Mouse (Mus musculus): ENCODE data around the gene 2610318N02Rik. TPM values are rescaled to one million over a fixed set of nuclear protein-coding genes. Genes with fewer than 3 reads are reported as not detected.

The 2610318N02Rik gene
- total RNA-seq, 2 experiments from 2014 or later, result 0.97 to 1.2 TPM

DNA sequence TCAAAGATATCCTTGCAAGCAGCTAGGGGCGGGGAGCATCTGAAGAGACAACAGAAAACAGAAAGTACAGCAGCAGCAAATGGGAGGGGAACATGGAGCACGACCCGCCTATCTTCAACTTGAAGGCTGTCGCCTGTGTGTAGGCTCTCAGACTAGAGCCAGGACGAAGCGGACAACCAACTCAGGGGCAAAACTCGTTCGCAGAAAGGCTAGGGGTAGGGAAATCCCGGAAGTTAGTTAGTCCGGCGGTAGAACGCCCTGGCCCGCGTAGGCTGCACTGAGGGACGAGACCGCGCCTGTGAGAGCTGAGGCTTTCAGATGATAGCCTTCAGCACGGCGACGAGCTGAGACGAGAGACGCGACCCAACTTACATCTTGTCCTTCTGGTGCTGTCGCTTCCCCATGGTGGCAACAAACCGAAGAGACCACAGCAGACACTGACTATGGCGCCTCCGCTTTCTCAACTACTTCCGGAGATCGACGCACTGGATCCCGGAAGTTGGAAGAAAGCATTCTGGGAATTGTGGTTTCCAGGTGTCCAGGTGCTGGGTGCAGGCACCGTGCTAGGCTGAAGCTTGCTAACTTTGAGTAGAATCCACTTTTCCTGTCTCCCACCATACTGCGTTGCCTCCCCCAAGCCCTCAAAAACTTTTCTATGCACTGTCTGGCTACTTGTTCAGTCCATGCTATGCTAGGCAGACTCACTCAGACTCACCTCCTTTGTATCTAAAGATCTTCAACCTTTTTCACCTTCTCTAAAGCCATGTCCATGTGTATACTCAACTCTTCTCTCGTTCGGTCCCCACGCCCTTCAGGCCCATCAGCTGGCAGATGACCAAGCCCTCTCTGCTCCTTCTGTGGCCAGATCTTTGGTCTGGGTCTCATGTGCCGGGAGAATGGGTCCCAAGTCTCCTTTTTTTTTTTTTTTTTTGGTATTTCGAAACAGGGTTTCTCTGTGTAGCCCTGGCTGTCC is 13.9 kb downstream of the 2610318N02Rik start, which contains the start of gene Ppil2:
Gene Ppil2, minus strand, starts transcription at position 487 of the 973 bp plus-strand sequence.
- peak; percentile 56 to 80 for DNase-seq (ENCODE audit: low spot score in 2 of 2)

DNA sequence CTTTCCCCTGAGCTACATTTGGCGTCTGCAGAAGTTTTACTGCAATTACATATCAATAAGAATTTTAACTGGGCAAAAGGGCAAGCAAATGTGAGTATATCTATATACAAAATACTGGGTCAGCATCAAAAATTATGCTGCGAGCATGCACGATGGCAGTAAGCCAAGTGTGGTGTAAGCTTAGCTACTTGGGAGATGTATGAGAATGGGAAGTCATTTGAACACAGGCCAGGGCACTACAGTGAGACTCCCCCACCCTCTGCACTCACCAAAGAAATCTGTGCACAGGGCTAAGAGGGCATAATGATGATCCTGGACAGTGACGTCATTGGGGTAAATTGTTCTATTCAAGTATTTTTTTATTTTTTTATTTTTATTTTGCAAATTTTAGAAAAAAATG is 20.4 kb downstream of the 2610318N02Rik start:
- DNase-seq (ENCODE audit: low spot score in 2 of 2), result no peak

DNA sequence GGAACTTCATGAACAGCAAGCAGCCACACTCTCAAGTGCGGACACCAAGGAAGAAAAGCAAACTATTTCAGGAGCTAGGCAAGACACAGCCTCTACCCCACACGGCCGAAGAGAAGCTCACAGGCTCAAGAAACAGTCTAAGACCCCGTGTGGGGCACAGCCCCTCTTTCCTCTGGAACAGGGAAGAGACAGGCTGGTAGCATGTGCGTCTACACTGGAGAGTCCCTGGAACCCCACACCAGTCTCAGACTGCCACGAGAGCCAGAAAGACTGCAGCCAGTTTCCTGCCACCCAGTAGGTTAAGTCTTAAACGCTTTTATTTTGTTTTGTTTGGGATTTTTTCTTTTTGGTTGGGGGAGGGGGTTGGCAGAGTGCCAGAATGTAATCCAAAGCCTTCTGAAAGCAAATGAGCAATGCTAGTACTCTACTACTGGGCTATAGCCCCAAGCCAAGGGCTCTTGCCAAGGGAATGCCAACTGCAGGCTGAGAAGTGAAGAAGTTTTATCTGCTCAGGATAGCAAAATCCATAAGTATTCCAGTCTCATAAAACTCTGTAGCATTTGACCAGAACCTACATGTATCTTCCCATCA is 22.2 kb downstream of the 2610318N02Rik start:
- DNase-seq (ENCODE audit: low spot score in 2 of 2), result peak in 1 of 2 experiments; percentile 46

DNA sequence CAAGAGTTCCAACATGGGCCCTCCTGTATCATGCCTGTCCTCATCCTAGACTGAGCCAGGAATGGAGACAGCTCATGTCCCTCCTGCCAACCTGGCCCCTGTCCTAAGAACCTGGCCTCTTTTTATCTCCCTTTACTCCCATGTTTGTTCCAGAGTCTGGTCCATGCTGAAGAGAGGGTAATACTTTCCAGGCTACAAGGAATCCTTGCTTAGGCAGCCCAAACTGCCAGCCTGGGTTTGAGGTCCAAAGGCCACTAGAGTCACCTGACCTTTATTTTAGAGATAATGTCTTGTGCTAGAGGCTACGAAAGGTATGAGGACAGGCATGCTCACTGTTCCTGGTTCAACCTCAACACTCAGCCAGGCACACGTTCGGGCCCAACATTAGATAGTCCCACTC is 28.0 kb downstream of the 2610318N02Rik start:
- DNase-seq (ENCODE audit: low spot score in 2 of 2), result no peak

DNA sequence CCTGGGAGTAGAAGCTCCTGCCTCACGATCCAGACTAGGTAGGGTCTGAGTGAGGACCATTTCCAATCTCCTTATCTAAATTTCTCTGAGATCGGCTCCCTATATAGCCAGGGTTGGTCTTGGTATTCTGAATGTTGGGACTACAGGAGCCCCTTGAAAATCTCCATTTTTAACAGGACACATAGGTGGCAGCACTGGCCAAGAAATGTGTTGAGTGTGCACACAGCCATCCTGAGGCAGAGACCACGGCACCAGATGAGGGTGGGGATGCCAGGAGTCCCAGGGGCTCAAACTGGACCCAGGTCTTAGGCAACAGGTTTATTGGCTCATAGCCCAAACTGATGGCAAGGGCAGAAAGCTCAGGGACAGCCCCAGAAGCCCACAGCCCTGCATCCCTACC is 36.6 kb downstream of the 2610318N02Rik start:
- no peak for DNase-seq (ENCODE audit: low spot score in 2 of 2)

DNA sequence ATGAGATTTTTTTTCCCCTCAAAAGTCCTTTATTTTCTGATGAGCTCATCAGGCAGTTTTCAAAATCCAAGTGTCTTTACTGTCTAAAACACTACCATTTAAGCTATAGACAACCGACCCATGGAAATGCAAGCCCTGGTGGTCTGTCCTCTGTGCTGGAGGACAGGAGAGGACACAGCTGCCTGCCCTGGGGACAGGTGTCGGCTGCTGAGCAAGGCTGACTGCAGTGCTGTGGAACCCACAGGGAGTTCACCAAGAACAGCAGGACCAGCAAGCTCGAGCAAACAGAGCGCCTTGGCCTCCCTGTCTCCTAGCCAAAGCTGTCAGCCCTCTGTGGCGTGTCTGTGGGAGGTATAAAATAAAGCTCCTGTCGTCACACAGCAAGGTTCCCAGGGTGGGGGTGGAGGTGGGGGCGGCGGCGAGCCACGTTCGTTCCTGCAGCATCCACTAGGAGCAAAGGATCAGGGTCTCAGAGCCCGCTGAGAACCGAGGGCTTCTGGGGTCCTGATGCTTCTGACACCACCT is 38.2 kb downstream of the 2610318N02Rik start:
- no peak for DNase-seq (ENCODE audit: low spot score in 2 of 2)

DNA sequence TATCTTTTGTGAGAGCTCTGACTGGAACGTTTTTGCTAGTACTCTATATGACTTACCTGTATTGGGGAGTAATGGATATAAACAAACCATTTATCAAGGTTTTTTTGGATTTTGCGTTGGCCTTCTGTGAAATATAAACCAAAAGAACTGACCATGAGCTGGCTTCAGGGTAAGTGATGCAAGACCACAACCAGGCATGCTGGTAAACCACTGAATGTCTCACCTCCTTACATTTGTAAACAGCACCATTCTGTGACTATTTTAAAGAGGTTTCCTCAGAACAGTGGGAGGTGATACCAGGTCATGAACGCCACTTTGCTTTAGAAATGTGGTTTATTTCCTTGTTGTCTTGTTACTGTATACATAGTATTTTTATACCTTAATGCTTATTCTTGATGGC is 38.7 kb downstream of the 2610318N02Rik start:
- no peak for DNase-seq (ENCODE audit: low spot score in 2 of 2)

DNA sequence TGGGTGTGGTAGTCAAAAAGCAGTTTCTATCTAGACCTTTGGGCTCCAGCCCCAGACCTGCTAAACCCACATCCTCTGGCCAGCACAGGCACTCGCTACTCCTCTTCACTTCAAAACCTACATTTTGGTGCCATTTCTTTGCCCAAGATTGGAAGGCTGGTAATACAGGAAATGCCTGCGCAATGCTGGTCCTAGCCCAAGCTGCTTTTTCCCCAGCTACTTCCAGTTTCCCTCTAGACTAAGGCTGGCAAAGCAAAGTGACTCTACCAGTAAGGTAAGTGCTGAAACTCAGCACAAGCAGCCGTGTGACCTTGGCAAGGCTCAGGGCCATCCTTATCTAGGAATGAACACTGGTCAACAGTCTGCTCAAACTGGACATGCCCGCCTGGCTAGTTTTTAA is 39.3 kb downstream of the 2610318N02Rik start:
- DNase-seq (ENCODE audit: low spot score in 2 of 2), result no peak

DNA sequence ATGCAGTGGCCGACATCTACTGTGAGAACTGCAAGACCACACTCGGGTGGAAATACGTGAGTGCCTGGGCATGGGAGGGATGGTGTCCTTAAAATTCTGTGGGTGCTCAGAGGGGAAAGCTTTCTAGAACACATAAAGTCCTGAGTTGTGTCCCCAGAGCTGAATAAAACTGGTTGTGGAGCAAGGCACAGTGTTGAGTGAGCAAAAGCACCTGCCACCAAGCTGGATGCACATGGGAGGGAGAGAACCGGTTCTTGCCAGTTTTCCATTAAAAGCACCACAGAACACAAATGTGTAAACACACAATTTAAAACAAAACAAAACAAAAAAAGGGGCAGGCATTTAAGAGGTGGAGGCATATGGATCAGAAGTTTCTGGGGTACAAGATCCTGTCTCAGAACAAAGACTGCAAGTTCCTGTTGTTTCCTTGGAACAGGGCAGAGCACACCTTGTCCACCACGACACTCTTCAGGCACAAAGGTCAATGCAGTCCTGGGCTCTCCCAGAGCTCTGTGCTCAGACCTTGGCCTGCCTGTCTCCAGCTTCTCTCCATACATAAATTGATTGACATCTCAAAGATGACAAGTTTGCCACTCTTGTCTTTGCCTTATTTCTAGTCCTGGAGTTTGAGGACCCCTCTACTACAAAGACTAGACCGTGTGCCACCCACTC is 42.7 kb downstream of the 2610318N02Rik start:
- DNase-seq (ENCODE audit: low spot score in 2 of 2), result no peak

DNA sequence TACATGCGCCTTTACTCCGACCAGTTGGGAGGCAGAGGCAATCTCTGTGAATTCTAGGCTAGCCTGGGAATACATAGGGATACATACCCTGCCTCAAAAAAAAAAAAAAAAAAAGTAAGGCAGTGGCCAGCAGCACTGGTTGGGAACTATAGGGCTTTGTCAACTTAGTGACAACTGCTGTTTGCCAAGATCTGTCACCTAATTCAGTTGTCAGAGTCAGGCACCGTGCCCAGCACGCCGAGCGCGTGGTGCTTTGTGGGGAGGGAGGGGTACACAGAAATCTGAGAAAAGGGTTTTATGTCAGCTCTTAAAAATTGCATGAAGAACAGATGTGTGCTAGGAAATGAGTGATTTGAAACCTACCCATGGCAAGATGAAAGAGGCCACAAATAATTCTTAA is 46.9 kb downstream of the 2610318N02Rik start:
- peak in 1 of 2 experiments; percentile 37 for DNase-seq (ENCODE audit: low spot score in 2 of 2)

DNA sequence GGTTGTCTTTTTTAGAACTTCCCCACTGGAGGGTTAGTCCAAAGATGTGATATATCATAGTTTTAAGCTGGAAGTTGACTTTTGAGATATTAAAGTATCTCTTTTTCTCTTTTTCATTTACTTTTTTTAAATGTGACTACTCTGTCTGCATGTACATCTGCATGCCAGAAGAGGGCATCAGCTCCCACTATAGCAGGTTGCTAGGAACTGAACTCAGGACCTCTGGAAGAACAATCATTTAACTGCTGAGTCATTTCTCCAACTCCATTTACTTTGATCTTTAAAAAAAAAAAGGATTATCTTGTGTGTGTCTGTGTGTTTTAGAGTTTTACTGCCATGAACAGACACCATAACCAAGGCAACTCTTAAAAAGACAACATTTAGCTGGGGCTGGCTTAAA is 48.1 kb downstream of the 2610318N02Rik start:
- DNase-seq (ENCODE audit: low spot score in 2 of 2), result no peak

DNA sequence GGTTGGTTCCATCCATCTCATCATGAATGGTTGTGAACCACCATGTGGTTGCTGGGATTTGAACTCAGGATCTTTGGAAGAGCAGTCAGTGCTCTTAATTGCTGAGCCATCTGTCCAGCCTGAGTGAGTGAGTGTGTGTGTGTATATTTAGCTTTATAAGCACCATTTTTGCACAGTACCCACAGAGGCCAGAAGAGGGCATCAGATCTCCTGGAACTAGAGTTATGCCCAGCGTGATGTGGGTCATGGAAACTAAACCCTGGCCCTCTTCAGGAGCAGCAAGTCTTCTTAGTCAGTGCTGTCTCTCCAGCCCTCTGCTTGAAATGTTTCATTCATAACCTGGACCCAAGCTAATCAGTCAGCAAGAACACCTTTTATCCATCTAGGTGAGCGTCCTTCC is 48.7 kb downstream of the 2610318N02Rik start:
- DNase-seq (ENCODE audit: low spot score in 2 of 2), result no peak

DNA sequence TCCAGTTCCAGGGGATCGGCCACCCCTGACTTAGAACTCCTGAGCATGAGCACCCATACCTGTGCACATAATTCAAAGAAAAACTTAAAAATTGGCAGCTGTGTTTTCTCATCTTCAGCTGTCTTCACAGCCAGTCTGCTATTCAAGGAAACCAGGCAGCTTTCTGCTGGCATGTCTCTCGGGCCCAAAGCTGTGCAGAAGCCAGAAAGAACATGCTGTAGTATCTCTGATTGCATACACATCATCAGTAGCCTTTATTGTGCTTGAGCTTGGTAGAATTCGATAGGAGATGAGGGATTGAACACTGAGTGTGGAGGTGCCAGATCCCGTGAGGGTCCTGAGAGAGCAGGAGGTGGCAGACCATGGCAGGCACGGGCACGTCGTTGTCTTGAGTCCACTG is 52.0 kb downstream of the 2610318N02Rik start:
- DNase-seq (ENCODE audit: low spot score in 2 of 2), result peak in 1 of 2 experiments; percentile 40

DNA sequence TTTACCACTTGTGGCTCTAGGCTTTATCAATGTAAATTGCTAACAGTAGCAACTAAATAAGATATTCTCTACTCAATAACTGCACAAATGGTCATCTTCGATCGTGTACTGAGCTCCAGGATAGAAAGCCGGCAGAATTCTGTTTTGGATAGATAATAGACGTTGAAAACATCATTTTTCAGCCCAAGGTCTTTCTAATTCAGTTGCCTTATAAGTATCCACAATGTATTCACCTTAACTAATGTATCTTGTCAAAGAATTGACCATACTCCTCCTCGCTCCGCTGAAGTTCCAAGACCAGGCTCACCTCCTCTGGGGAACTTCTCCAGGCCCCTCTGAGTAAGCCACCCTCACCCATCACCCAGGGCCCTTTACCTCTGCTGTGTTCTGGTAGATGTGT is 54.3 kb downstream of the 2610318N02Rik start:
- DNase-seq (ENCODE audit: low spot score in 2 of 2), result no peak

DNA sequence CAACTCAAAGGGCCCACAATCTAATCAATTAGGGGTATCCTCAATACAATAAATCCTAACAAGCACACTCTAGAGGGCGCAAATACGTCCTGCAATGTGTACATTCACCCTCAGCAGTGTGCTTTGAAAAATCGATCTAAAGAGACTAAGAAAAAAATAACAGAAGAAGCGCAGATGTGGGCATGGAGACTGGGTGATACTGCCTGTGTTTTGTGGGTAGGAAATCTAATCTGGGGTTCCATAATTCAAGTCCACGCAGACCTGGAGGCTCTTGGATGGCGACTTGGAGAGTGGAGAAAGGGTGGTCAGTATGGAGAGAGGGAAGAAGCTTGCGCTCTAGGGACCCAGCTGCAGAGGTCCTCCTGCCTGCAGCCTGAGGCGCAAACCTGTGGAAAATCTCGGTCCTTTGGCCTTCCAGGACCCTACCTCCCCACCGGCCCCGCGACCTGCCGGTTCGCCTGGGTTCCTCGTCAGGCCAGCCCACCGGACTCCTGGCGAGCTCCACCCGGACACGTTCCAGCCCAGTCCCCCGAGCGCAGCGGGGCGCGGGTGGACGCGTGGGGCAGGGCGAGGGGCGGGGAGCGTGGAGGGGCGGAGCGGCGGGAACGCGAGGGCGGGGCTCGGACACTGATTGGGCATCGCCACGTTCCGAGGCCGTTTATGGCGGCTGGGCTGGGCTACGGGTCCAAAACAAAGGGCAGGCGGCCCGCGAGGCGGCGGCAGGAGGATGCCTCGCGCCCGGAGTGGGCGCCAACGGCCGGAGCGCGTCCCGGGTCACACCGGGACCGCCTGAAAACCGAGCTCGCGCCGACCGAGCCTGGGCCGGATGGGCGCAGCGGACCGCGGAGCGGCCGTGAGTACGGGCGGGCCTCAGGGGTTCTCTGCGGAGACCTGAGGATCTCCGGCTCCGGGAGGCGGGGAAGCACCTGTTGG is 55.2 kb downstream of the 2610318N02Rik start, which contains the start of gene Ypel1:
Gene Ypel1, plus strand, starts transcription at position 186 of the 933 bp plus-strand sequence.
- peak; percentile 81 to 87 for DNase-seq (ENCODE audit: low spot score in 2 of 2)

DNA sequence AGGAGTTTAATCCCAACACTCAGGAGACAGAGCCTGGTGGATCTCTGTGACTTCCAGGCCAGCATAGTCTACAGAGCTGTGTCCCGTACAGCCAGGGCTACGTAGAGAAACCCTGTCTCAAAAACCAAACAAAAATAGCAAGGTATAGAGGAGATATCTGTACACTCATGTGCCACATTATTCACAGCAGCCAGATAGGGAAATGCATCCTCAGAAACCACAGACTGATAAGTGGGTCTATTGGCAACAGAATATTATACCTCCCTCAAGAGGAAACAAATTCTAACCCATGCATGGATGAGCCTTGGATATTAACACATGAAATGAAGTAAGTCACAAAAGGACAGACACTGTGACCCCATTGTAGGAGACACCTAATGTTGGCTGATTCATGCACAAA is 57.4 kb downstream of the 2610318N02Rik start:
- DNase-seq (ENCODE audit: low spot score in 2 of 2), result no peak

Measured in layer of hippocampus, postnatal 14 days (tissue).